Mouse (Mus musculus) B cell, adult 2 months (primary cell): Measurements from ENCODE around the gene Krtcap3.
A peak's percentile ranks its signal among the peaks of the same experiment; 100 is the strongest.

ENCODE experiments used
- DNase-seq, 2 experiments: peaks; one replicate each; pipeline ENCODE4 v3.0.0; 2022

Gene Krtcap3

DNA sequence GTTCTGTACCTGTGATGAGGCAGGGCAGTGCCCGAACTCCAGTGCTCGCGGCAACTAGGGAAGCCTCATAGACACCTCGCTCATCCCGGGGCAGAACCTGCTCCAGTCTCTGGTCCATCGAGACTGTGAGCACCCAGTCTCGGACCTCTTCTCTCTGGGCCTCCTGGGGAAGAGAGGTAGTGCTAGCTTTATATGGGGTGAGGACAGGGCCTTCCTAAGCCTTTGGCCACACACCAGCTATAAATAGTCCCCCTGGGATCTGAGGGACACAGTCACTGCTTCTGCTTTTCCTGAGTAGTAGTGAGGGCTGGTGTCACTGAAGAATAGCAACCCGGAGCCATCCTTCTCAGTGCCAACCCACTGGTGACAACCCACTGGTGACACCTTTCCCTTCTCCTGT is 2.3 kb downstream of the Krtcap3 start:
- no peak for DNase-seq

DNA sequence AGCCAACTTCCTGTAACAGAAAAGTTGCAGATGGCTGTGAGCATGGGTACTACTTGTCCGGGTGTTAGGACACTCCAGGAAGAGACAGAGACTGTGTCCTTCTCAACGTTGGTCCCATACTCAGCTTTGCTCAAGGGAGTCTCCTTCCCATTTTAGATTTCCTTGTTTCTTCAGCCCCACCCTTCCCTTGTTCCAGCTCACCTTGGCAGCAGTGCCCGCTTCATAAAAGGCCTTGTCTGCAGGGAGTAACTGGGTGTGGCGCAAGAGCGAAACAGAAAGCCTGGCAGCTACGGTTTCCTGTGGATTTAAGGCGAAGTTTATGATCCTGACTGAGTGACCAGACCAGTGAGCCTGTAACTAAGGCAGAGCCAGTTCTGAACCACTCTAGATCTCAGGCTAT is 3.0 kb downstream of the Krtcap3 start:
- DNase-seq = no peak

DNA sequence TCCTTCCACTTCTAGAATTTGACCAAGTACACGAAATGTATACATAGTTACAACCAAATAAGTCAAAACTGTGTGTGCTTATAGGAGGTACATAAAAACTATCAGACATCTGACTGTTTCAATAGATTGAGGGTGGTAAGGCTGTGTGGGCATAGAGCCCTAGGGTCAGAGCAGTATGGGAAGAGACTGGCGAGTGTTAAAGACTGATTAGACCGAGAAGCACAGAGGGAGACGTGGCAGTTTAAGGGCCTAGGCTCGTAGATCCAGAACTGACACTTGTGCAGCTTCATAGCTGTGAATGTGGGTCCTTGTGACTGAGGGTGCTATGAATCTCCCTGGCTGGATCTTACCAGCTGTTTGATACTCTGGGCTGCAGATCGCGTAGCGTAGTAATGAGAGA is 3.4 kb downstream of the Krtcap3 start:
- DNase-seq = no peak

DNA sequence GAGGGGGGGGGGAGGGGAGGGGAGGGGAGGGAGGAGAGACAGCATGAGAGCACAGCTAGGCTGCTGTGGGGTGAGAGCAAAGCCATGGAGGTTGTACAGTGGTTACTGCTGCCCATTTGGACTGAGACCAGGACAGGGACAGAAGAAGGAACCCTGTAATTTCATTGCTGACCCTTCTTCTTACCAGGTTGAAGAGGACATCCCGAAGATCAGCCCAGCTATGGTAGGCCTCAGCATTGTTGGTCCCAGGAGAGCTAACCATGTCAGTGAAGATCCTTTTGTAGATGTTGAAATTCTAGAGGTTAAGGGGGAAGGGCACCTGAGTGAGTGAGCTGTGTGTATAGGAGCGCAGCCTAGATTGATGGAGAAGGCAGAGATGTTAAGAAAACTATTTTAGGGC is 3.9 kb downstream of the Krtcap3 start:
- no peak for DNase-seq

DNA sequence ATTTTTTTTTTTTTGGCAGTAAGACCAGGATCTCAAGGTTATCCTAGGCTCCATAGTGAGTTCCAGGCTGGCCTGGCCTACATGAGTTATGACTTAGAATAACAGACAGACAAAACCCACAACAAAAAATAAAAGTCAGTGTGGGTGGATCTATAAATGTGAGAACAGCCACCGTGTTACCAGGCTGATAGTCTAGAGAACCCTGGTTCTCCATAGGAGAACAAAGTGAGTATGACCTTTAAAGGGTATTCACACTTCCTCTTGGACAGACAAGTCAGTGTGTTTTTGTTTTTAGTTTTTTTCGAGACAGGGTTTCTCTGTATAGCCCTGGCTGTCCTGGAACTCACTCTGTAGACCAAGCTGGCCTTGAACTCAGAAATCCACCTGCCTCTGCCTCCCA is 4.5 kb downstream of the Krtcap3 start:
- no peak for DNase-seq

DNA sequence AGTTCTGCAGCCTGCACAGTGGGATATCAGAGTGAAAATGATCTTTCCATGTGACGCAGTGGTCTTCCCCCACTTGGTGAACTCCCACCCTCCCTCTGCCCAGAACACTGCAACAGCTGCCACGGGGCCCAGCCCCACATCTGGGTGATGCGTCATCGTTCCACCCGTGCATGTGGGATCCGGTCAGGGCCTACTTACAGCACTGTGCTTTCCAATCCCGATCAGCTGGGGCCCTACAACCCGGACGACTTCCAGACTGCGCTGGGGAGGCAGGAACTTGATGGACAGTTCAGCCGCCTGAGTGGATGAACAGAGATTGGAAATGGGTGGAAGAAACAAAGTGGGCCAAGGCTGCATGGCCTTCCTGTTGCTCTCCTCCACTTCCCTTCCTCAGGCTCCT is 6.1 kb downstream of the Krtcap3 start:
- no peak for DNase-seq

DNA sequence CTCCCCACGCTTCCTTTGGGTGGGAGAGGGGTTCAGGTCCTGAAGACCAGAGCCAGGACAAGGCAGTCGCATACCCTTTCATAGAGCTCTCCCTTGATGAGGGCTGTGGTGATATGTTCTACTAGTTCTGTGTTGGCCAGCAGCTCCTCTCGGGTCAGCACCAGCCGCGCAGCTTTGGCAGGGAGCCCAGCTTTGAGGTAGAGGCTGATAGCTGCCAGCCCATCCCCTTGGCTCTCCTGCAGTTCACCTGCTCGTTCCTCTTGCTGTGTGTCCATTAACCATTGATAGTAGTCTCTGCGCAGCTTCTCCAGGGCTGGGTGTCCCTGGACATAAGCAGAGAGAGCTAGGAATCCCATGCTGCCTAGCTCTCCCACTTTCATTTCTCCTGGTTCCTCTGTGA is 14.6 kb downstream of the Krtcap3 start:
- no peak for DNase-seq

DNA sequence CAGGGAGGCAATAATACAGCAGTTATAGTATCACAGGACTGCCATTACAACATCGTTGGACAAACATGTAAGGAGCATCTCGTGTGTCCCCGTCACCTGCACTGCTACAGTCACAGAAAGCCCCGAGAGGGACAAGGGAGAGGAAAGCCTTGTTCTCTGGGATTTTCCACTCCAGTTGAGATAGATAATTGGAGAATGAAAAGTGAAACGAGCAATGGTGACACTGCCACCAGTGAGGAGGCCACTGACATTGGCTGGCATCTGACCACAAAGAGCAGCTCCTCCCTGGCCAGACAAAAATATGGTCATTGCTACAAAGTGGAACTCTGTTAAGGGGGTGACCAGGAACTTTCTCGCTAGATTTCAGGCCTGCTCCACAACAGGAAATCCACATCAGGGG is 16.2 kb downstream of the Krtcap3 start:
- DNase-seq = no peak

DNA sequence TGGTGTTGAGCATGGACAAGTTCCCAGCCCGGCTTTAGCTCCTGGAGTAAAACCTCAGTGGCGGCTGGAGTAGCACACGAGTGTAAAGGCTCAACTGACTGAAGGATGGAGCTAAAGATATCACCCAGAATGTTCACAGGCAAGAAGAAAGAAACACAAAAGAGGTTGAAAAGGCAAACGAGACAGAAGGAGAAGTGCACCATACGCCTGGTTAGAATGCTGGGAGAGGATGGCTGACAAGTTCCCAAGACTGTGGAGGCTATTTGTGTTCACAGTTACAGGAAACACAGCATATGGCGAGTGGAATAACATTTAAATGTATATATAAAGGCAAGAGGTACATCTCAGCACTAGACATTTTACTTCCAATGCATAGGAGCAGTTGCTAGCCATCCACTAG is 21.5 kb downstream of the Krtcap3 start:
- no peak for DNase-seq

DNA sequence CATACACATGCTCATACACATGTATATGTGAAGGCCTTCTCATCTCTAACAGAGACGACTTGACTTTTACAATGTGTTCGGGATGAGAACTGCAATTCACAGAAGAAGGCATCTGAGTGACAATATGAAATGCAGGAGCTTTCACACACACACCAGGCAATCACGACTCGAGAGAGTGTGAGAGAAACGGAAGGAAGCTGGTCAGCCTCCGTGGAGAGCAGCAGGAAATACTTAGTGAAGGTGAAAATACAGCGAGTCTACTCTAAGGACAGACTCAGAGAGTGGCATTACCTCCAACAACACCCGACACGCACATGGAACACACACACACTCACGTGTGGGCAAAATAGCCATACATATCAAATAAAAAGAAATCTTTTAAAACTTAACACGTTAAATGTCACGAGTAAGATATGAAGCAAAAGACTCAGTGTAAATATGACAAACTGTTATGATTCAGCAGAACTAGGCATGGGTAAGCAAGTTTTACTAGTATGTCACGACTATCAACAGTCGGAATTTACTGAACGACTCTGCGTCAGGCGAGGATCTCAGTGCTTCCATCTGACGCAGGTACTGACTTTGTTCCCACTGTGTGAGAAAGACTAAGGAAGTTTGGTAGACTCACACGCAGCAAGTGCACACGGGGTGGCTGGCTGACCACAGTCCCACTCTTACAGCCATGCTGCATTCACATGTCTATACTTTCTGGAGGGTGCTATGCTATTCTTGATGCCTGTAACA is 27.9 kb downstream of the Krtcap3 start:
- peak in 1 of 2 experiments; percentile 35 for DNase-seq

DNA sequence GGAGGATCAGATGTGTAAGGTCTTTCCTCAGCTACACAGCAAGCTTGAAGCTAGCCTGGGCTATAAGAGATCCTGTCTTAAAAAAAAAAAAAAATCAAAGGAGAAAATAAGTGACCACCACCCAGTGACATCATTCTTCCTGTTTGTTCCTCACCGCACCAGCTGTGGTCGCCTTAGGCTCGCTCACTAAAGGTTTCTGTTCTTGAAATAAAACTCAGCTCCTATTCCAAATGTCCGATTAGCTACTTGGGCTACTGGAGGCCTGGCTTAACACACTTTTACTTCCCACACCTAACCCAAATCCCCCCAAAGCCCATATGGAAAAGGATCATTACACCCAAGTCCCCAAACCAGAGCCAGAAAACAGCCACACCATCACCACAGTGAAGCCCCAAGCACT is 36.7 kb downstream of the Krtcap3 start:
- peak; percentile 39 to 46 for DNase-seq

DNA sequence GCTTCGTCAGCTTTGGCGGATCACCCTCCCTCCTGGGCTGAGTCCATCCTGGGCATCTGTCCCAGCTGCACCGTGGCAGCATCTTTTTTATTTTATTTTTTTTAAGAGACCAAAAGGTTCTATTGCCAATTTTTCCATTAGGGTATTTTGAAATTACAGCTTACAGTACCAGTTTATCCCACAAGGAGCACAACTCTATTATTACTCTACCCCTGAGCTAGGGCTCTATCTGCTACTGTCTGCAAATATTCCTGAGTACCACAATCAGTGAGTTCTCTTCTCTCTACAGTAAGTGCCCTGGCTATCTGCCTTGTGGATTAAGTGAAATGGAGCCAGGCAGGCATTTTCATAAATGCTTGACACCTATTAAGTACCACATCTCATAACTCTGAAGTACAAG is 37.2 kb downstream of the Krtcap3 start:
- no peak for DNase-seq

DNA sequence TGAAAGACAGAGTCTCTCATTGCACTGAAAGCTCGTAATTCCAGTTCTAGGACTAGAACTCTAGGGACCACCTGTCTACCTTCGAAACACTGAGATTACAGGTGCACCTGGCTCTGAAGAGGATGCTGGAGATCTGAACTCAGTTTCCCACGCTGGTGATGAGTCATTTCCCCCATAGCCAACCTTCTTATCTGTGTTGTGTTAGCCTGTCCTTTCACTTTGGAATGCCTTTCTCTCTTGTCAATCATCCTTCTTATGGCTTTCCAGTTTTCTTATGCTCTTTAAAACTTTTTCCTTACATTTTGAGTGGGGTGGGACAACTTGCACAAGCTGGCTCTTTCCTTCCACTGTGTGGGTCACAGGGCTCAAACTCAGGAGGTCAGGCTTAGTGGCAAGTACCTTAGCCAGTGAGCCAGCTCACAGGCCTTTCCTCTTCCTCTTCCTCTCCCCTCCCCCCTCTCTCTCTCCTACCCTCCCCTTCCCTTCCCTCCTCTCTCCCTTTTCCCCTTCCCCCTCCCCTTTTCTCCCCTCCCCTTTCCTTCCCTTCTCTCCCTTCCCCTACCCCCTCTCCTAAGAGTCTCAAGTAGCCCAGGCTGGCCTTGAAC is 38.2 kb downstream of the Krtcap3 start:
- DNase-seq = peak in 1 of 2 experiments; percentile 11

DNA sequence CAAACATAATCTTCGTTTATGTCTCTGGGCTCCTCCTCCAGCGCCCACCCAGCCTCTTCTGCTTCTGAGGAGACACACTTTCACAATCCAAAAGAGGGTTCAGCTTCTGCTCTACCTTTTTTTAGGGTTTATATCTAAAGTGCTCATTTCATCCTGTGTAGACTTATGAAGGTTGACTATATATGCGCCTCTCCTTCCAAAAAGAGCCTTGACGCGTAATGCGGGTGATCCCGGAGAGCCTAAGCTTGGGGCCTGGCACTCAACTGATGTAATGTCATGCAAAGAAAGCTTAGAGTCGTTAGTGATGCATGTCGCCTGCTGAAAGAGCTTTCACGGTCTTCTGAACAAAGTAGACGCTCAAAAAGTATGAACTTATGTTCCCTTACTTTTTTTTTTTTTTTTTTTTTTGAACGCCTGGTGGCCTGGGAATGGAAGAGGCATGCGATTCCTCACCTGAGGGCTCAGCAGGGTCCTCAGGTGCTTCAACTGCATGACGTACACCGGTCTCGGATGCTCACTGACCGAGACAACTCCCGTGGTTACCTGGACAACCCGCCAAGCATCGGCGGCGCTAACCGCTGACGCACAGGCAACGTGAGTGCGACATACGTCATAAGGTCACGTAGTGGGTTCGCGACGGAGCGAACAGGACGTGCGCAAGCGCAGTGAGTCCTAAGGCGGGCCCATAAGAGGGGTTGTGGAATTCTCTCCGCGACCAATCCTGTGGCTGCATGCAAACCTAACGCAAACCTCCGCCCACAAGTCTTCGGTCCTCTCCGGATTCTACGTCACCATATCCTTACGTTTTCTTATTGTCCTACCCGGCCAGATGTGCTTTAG is 39.2 kb downstream of the Krtcap3 start, which contains the start of gene Ift172:
TSS of gene Ift172 (minus strand) at position 596 of the 840 bp plus-strand sequence.
- DNase-seq = peak; percentile 98

DNA sequence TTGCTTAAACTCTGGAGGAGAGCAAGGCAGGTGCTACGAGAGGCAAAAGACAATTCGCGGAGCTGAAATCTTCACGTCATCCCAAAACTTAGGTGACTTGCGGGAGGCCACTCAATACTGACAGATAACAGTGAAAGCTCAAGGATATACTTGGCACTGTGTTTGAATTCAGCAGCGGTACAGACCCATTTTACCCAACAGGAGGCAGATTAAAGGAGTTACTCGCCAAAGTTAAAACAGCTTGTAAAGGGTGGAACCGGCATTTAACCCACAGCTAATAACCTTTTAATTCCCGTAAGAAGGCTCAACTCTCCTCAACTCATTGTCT is 39.8 kb downstream of the Krtcap3 start:
- DNase-seq = no peak

DNA sequence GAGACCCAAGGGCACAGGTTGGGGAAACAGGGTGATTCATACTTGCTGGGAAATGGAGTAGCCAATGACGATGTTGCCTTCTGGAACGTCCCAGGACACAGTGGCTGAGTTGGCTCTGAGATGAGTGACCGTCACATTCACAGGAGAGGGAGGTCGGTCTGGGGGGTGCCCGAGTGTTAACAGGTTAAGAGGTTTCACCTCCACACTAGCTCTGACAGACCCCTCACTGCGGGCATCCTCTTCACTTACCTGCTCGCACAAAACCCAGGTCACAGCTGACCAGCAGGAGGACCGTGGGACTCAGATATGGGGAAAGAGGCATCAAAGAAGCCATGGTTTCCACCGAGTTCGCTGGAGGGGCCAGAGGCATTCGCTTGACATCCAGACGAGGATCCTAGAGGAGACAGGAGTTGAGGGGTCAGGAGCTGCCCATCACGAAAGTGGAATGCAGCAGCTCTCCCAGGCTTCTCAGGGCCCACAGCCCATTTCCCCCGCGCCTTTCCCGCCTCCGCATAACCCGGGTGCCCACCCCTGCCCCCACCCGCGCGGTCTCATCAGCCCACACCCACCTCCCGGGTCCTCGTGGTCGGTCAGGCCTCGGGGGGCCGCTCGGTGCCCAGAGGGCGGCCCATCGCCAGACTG is 43.6 kb downstream of the Krtcap3 start:
- DNase-seq = peak in 1 of 2 experiments; percentile 9

DNA sequence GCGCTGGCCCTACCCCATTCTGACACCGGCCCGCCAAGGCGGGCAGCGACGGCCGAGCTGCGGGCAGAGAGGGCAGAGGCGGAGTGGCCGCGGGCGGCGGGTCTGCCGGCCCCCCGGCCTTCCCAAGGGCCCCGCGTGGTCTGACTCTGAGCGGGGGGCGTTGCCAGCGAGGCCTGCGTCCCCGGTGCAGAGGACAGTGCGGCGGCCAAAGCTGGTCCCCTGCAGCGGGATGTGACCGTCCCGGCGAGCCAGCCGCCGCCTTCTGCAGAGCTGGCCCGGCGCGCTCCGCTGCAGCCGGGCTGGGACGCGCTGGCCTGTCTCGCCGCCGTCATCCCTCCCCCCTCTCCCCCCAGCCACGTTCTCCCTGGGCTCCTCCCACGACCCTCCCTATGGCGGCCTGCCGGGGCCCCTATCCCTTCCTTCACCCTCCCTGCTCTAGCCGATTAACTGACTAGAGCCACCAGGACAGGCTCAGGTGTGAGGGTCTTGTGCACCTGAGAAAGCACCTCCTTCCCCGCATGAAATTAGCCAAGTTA is 44.2 kb downstream of the Krtcap3 start, which contains the start of gene Fndc4:
TSS of gene Fndc4 (minus strand) at position 475 of the 536 bp plus-strand sequence.
- peak in 1 of 2 experiments; percentile 19 for DNase-seq

DNA sequence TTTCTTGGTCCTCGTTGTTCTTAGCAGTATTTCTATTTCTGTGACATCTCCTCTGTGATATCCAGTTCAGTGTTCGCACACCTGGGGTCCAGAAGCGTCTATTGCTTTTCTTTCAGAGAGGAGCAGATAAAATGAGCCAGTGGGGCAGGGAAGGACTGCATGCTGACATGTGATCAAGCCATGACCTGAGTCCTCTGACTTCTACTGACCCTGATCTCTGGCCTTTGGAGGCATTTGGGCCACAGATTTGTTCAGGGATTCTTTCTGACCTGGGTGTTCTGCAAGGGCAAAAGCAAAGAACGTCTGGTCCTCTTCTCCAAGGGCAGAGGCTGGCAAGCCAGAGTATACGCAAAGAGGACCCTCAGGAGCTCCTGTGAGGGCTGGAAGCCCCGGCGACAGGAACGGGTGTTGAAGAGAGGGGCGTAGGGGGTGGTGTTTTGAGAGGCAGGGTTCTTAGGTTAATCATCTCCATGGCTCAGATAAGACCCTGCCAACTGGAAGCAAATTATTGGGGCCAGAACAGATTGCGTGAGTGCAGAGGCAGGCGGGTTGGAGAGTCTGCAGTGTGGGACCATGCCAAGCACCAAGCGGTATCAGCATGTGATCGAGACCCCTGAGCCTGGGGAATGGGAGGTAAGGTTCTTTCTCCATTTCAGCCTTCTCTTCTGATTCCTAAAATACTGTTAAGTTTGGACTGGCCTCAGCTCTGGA is 45.7 kb downstream of the Krtcap3 start, which contains the start of gene Gckr:
TSS of gene Gckr (plus strand) at position 397 of the 711 bp plus-strand sequence.
- no peak for DNase-seq

DNA sequence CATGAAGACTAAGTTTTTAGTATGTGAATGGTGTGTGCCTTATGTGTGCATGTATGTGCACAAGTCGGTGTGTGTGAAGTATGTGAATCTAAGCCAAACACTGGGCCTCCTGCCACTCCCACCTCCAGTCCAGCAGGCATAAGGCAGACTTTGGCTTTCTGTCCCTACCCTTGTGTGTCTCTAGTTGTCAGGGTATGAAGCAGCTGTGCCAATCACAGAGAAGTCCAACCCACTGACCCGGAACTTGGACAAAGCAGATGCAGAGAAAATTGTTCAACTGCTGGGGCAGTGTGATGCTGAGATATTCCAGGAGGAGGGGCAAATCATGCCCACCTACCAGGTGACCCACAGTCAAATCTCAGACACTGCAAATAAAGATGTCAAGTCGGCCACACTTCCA is 46.5 kb downstream of the Krtcap3 start:
- DNase-seq = no peak

DNA sequence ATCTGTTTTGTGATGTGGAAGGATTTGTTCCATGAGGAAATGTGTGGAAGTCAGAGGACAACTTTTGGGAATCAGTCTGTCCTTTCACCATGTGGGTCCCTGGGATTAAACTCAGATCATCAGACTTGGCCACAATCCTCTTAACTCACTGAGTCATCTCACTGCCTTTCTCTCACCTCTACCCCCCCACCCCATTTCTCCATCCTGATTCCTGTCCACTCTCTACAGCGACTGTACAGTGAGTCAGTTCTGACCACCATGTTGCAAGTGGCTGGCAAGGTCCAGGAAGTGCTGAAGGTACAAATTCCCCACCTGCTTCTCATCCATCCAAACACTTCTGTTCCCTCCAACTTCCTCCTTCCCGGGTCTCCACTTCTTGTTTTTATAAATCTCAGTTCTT is 47.0 kb downstream of the Krtcap3 start:
- DNase-seq = no peak

DNA sequence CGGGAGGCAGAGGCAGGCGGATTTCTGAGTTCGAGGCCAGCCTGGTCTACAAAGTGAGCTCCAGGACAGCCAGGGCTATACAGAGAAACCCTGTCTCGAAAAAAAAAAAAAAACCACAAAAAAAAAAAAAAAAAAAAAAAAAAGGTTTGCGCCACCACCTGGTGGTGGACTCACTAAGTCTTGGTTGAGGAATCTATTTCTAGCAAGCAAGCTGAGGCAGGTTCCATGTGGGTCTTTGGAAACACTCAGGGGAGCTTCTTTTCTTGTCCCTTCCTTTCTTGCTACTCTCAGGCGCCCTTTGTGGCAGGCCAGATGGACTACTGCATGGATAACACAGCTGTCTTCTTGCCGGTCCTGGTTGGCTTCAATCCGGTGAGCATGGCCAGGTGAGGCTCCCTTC is 50.4 kb downstream of the Krtcap3 start:
- DNase-seq = no peak
